In genomic region chr12:70455226-70455625, GRCm38 (mm10) we compare ENCODE assay signal across 18 mouse cellular contexts. TPM values are rescaled to one million over a fixed set of nuclear protein-coding genes. Genes with fewer than 3 reads are reported as not detected.
DNase-seq lines count a peak whose midpoint lies in the region; ATAC-seq lines count a peak whose summit lies in the region.
"Had no signal": no experiment of that assay in that cellular context is flagged by ENCODE, and none has a peak within 500 bp of the region (broad histone marks: within the 10 kb centered on the region; RNA-seq: fewer than 3 reads in every experiment).

No protein-coding gene starts in this region.

- peaks cover 19% of the 10 kb centered on the region for H3K4me1 ChIP-seq in forebrain, embryonic 14.5 days (ENCODE audit: control insufficient read depth, insufficient read depth, low read length)
- H3K4me1 ChIP-seq in forebrain, embryonic 15.5 days = peaks cover 23% of the 10 kb centered on the region
- peaks cover 20% of the 10 kb centered on the region for H3K4me1 ChIP-seq in limb, embryonic 13.5 days
- H3K4me1 ChIP-seq in limb, embryonic 10.5 days = peaks cover 21% of the 10 kb centered on the region
- peaks cover 12% of the 10 kb centered on the region for H3K4me1 ChIP-seq in hindbrain, embryonic 14.5 days (replicated peaks; ENCODE audit: control insufficient read depth, insufficient read depth, low read length)
- H3K4me1 ChIP-seq in midbrain, embryonic 14.5 days (ENCODE audit: control insufficient read depth, insufficient read depth, low read length) = peaks cover 16% of the 10 kb centered on the region

- no peak overlapping the region for H3K4me3 ChIP-seq in forebrain, embryonic 14.5 days (ENCODE audit: low read depth, low read length)
- no peak overlapping the region for H3K4me3 ChIP-seq in forebrain, embryonic 15.5 days
- H3K4me3 ChIP-seq in limb, embryonic 13.5 days = no peak overlapping the region
- no peak overlapping the region for H3K4me3 ChIP-seq in limb, embryonic 10.5 days
- H3K4me3 ChIP-seq in hindbrain, embryonic 14.5 days (replicated peaks; ENCODE audit: low read length) = no peak overlapping the region
- H3K4me3 ChIP-seq in midbrain, embryonic 14.5 days (replicated peaks; ENCODE audit: low read depth, low read length) = 0 out of 2 replicates have a peak overlapping the region, but pooled peaks have one; percentile 3
- H3K4me3 ChIP-seq: heart, embryonic 15.5 days; kidney, embryonic 15.5 days had no signal

- peak overlapping the region; percentile 60 for H3K4me2 ChIP-seq in forebrain, embryonic 14.5 days (ENCODE audit: low read length)
- no peak overlapping the region for H3K4me2 ChIP-seq in forebrain, embryonic 15.5 days (replicated peaks)
- peak overlapping the region; percentile 14; the same call in 1 of the 2 replicates for H3K4me2 ChIP-seq in limb, embryonic 13.5 days (replicated peaks)
- H3K4me2 ChIP-seq in hindbrain, embryonic 14.5 days (replicated peaks) = peak overlapping the region; percentile 71
- peak overlapping the region; percentile 65 for H3K4me2 ChIP-seq in midbrain, embryonic 14.5 days (ENCODE audit: low read length)

- H3K9me3 ChIP-seq in forebrain, embryonic 14.5 days (replicated peaks; ENCODE audit: control insufficient read depth, low read length) = no peaks in the 10 kb centered on the region
- 0 out of 2 replicates have a peak, but pooled peaks cover 1% of the 10 kb centered on the region for H3K9me3 ChIP-seq in forebrain, embryonic 15.5 days
- 0 out of 2 replicates have a peak, but pooled peaks cover 4% of the 10 kb centered on the region for H3K9me3 ChIP-seq in limb, embryonic 13.5 days
- no peaks in the 10 kb centered on the region for H3K9me3 ChIP-seq in limb, embryonic 10.5 days (replicated peaks)
- H3K9me3 ChIP-seq in hindbrain, embryonic 14.5 days (ENCODE audit: control insufficient read depth, low read length) = no peaks in the 10 kb centered on the region
- H3K9me3 ChIP-seq in midbrain, embryonic 14.5 days (ENCODE audit: control insufficient read depth, low read length) = no peaks in the 10 kb centered on the region
- H3K9me3 ChIP-seq: heart, embryonic 15.5 days; kidney, embryonic 15.5 days had no signal

- WGBS in forebrain, embryonic 14.5 days = 92% methylated on average over 8 of the region's 8 CpGs
- WGBS in forebrain, embryonic 15.5 days = 86% methylated on average over 8 of the region's 8 CpGs
- 93% methylated on average over 8 of the region's 8 CpGs for WGBS in limb, embryonic 13.5 days
- WGBS in limb, embryonic 10.5 days = 95% methylated on average over 8 of the region's 8 CpGs
- 95% methylated on average over 8 of the region's 8 CpGs for WGBS in hindbrain, embryonic 14.5 days
- 92% methylated on average over 8 of the region's 8 CpGs for WGBS in midbrain, embryonic 14.5 days

- no peak for ATAC-seq in forebrain, embryonic 14.5 days
- no peak for ATAC-seq in forebrain, embryonic 15.5 days (replicated peaks)
- no peak for ATAC-seq in limb, embryonic 13.5 days (ENCODE audit: low FRiP score, low read depth)
- ATAC-seq in hindbrain, embryonic 14.5 days (ENCODE audit: low FRiP score) = no peak
- no peak for ATAC-seq in midbrain, embryonic 14.5 days (ENCODE audit: low FRiP score, low TSS enrichment)
- ATAC-seq: lung, postnatal 0 days; Patski had no signal

- peaks cover 29% of the 10 kb centered on the region for H3K36me3 ChIP-seq in forebrain, embryonic 14.5 days (ENCODE audit: control insufficient read depth, insufficient read depth, low read length)
- peaks cover 24% of the 10 kb centered on the region for H3K36me3 ChIP-seq in forebrain, embryonic 15.5 days
- peaks cover 31% of the 10 kb centered on the region for H3K36me3 ChIP-seq in limb, embryonic 13.5 days
- H3K36me3 ChIP-seq in limb, embryonic 10.5 days = peaks cover 43% of the 10 kb centered on the region
- peaks cover 37% of the 10 kb centered on the region for H3K36me3 ChIP-seq in hindbrain, embryonic 14.5 days (replicated peaks; ENCODE audit: control insufficient read depth, insufficient read depth)
- peaks cover 30% of the 10 kb centered on the region for H3K36me3 ChIP-seq in midbrain, embryonic 14.5 days (ENCODE audit: control insufficient read depth, insufficient read depth, low read length)

- H3K27ac ChIP-seq in forebrain, embryonic 14.5 days (ENCODE audit: low read depth, low read length) = no peak overlapping the region
- H3K27ac ChIP-seq in forebrain, embryonic 15.5 days (replicated peaks) = no peak overlapping the region
- no peak overlapping the region for H3K27ac ChIP-seq in limb, embryonic 13.5 days
- H3K27ac ChIP-seq in limb, embryonic 10.5 days = no peak overlapping the region
- H3K27ac ChIP-seq in hindbrain, embryonic 14.5 days = no peak overlapping the region
- H3K27ac ChIP-seq in midbrain, embryonic 14.5 days (replicated peaks; ENCODE audit: low read depth, low read length) = no peak overlapping the region
- H3K27ac ChIP-seq: heart, embryonic 15.5 days; kidney, embryonic 15.5 days had no signal

- H3K27me3 ChIP-seq in forebrain, embryonic 14.5 days (replicated peaks; ENCODE audit: control insufficient read depth, insufficient read depth, low read length) = no peaks in the 10 kb centered on the region
- H3K27me3 ChIP-seq in forebrain, embryonic 15.5 days = no peaks in the 10 kb centered on the region
- no peaks in the 10 kb centered on the region for H3K27me3 ChIP-seq in limb, embryonic 13.5 days
- H3K27me3 ChIP-seq in limb, embryonic 10.5 days (ENCODE audit: low read depth, poor library complexity, severe bottlenecking) = no peaks in the 10 kb centered on the region
- no peaks in the 10 kb centered on the region for H3K27me3 ChIP-seq in hindbrain, embryonic 14.5 days (ENCODE audit: control insufficient read depth, insufficient read depth, low read length)
- H3K27me3 ChIP-seq in midbrain, embryonic 14.5 days (ENCODE audit: control insufficient read depth, insufficient read depth, low read length) = no peaks in the 10 kb centered on the region
- H3K27me3 ChIP-seq: heart, embryonic 15.5 days; kidney, embryonic 15.5 days; Patski had no signal

- no peak for DNase-seq in forebrain, embryonic 14.5 days (ENCODE audit: low spot score)
- DNase-seq in limb, embryonic 10.5 days (ENCODE audit: low spot score) = no peak
- DNase-seq in hindbrain, embryonic 14.5 days (ENCODE audit: low spot score) = no peak
- DNase-seq in midbrain, embryonic 14.5 days = no peak
- no peak for DNase-seq in gastrocnemius, adult 8-10 months (ENCODE audit: low spot score in 2 of 2)
- no peak for DNase-seq in c-Kit-positive CD71-positive TER-119-positive erythroid progenitor cells, embryonic 14.5 days (ENCODE audit: low spot score)
- DNase-seq: cerebellum, adult 11 months; cerebellum, postnatal 25 days; gastrocnemius, postnatal 25 days; left cerebral cortex, postnatal 4 days; right cerebral cortex, postnatal 25 days; thymus, postnatal 36 days had no signal

- no peak overlapping the region for H3K9ac ChIP-seq in forebrain, embryonic 14.5 days (ENCODE audit: low read length)
- no peak overlapping the region for H3K9ac ChIP-seq in forebrain, embryonic 15.5 days (replicated peaks)
- no peak overlapping the region; the same call in 1 of the 2 replicates for H3K9ac ChIP-seq in limb, embryonic 13.5 days
- no peak overlapping the region for H3K9ac ChIP-seq in hindbrain, embryonic 14.5 days
- H3K9ac ChIP-seq in midbrain, embryonic 14.5 days (replicated peaks; ENCODE audit: low read length) = no peak overlapping the region
- H3K9ac ChIP-seq: heart, embryonic 15.5 days; kidney, embryonic 15.5 days had no signal

RNA-seq across cellular contexts. Expression of gene Tmx1, which starts 2.3 kb away (rescaled TPM):
- polyA plus RNA-seq in forebrain, embryonic 14.5 days (2014; fragmentation: Nextera tagmentation; extraction: Ambion mirVana) = 87.5 and 93.9 TPM in 2 replicates
- polyA plus RNA-seq in forebrain, embryonic 15.5 days (2015; fragmentation: Nextera tagmentation; extraction: Ambion mirVana) = 118 and 130 TPM in 2 replicates
- 99.9 and 105 TPM in 2 replicates for polyA plus RNA-seq in limb, embryonic 13.5 days (2015; fragmentation: Nextera tagmentation; extraction: Ambion mirVana)
- 100 and 114 TPM in 2 replicates for polyA plus RNA-seq in limb, embryonic 10.5 days (2016; fragmentation: Nextera tagmentation; extraction: Ambion mirVana)
- polyA plus RNA-seq in hindbrain, embryonic 14.5 days (2014; fragmentation: Nextera tagmentation; extraction: Ambion mirVana) = 108 and 117 TPM in 2 replicates
- polyA plus RNA-seq in midbrain, embryonic 14.5 days (2014; fragmentation: Nextera tagmentation; extraction: Ambion mirVana) = 99.5 and 99.6 TPM in 2 replicates
- 10 to 100 TPM in 3 of 4 experiments, 1 to 10 TPM in 1; 8.3 to 11.5 (median 11.0) TPM for total RNA-seq in gastrocnemius, adult 8-10 months (2022)
